ENCODE assay signal across 9 mouse cellular contexts in the genomic region with DNA sequence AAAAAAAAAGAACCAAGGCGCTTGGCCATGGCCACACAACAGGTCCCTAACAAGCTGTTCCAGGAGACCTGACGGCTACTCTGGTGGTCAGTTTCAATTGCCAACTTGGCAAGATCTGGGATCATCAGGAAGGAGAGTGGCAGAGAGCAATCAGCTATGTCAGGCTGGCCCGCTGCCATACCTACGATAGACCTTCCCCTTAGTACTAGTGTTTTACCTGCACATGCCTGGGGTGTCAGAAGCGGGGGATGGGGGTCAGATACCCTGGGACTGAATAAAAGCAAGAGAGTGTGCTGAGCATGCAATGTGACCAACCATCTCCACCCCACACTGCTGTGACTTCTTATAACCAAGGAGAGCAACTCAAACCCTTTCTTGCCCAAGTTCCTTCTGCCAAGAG. TPM values are rescaled to one million over a fixed set of nuclear protein-coding genes. Genes with fewer than 3 reads are reported as not detected.
DNase-seq lines count a peak whose midpoint lies in the region; ATAC-seq and TF ChIP-seq lines count a peak whose summit lies in the region.
"Had no signal": no experiment of that assay in that cellular context is flagged by ENCODE, and none has a peak within 500 bp of the region (broad histone marks: within the 10 kb centered on the region; RNA-seq: fewer than 3 reads in every experiment).

No protein-coding gene starts in this region.

- intact Hi-C loops in left cerebral cortex, postnatal 10 days (cut with DNase I): no loop called here

- no peak overlapping the region for H3K27ac ChIP-seq in lung, embryonic 15.5 days
- no peak overlapping the region for H3K27ac ChIP-seq in forebrain, postnatal 0 days (ENCODE audit: low read depth, low read length)
- H3K27ac ChIP-seq in neural tube, embryonic 13.5 days (replicated peaks): no peak overlapping the region

- no peak for DNase-seq in lung, postnatal 25 days (ENCODE audit: low spot score)
- no peak for DNase-seq in forebrain, postnatal 0 days
- DNase-seq in kidney, postnatal 10 days: peak; percentile 68
- no peak for DNase-seq in left cerebral cortex, postnatal 10 days (ENCODE audit: extremely low spot score in 1 of 2, low spot score in 2 of 2)
- DNase-seq in spleen, postnatal 36 days (ENCODE audit: low spot score in 2 of 2): no peak

- 82% methylated on average over 5 of the region's 5 CpGs for WGBS in lung, embryonic 15.5 days
- 89% methylated on average over 5 of the region's 5 CpGs for WGBS in forebrain, postnatal 0 days
- 97% methylated on average over 5 of the region's 5 CpGs for WGBS in neural tube, embryonic 13.5 days

- H3K4me3 ChIP-seq in lung, embryonic 15.5 days: no peak overlapping the region
- H3K4me3 ChIP-seq in forebrain, postnatal 0 days (ENCODE audit: low read depth, low read length): no peak overlapping the region
- peak overlapping the region; percentile 52; the same call in 1 of the 2 replicates for H3K4me3 ChIP-seq in neural tube, embryonic 13.5 days

- peak overlapping the region; percentile 80; the same call in 1 of the 2 replicates for H3K4me2 ChIP-seq in lung, embryonic 15.5 days
- H3K4me2 ChIP-seq in forebrain, postnatal 0 days (ENCODE audit: low read depth): peak overlapping the region; percentile 67
- peak overlapping the region; percentile 96 for H3K4me2 ChIP-seq in neural tube, embryonic 13.5 days

- H3K27me3 ChIP-seq in lung, embryonic 15.5 days: no peaks in the 10 kb centered on the region
- no peaks in the 10 kb centered on the region for H3K27me3 ChIP-seq in forebrain, postnatal 0 days (ENCODE audit: insufficient read depth, low read length)
- H3K27me3 ChIP-seq in neural tube, embryonic 13.5 days: no peaks in the 10 kb centered on the region

- H3K9me3 ChIP-seq in lung, embryonic 15.5 days: no peaks in the 10 kb centered on the region
- H3K9me3 ChIP-seq in forebrain, postnatal 0 days (ENCODE audit: low read length): no peaks in the 10 kb centered on the region
- no peaks in the 10 kb centered on the region for H3K9me3 ChIP-seq in neural tube, embryonic 13.5 days

- H3K4me1 ChIP-seq in lung, embryonic 15.5 days: peaks cover 24% of the 10 kb centered on the region
- H3K4me1 ChIP-seq in forebrain, postnatal 0 days (ENCODE audit: insufficient read depth): peaks cover 11% of the 10 kb centered on the region; the same call in 1 of the 2 replicates
- peaks cover 36% of the 10 kb centered on the region for H3K4me1 ChIP-seq in neural tube, embryonic 13.5 days (replicated peaks)

- ATAC-seq in lung, embryonic 15.5 days (ENCODE audit: borderline replicate concordance, extremely low read depth, low FRiP score, low TSS enrichment): no peak
- no peak for ATAC-seq in forebrain, postnatal 0 days
- no peak for ATAC-seq in neural tube, embryonic 13.5 days (ENCODE audit: low read depth)

- TF ChIP-seq CTCF in forebrain, postnatal 0 days (IDR thresholded peaks at IDR 0.05; ENCODE audit: low read depth): no peak

- H3K9ac ChIP-seq in lung, embryonic 15.5 days: peak overlapping the region; percentile 42; the same call in 1 of the 2 replicates
- H3K9ac ChIP-seq in forebrain, postnatal 0 days: no peak overlapping the region
- H3K9ac ChIP-seq in neural tube, embryonic 13.5 days: peak overlapping the region; percentile 75

- H3K36me3 ChIP-seq in lung, embryonic 15.5 days: peaks cover 5% of the 10 kb centered on the region
- H3K36me3 ChIP-seq in forebrain, postnatal 0 days (ENCODE audit: insufficient read depth): no peaks in the 10 kb centered on the region
- H3K36me3 ChIP-seq in neural tube, embryonic 13.5 days: peaks cover 12% of the 10 kb centered on the region

RNA-seq across cellular contexts. Expression of a gene that starts 1.5 kb away (rescaled TPM):
- polyA plus RNA-seq in lung, embryonic 15.5 days (2015; fragmentation: Nextera tagmentation; extraction: Ambion mirVana): 11.1 and 11.6 TPM in 2 replicates
- total RNA-seq in forebrain, postnatal 0 days (2014; rRNA removed): 24.1 and 36.5 TPM in 2 replicates
- 28.6 and 31.8 TPM in 2 replicates for polyA plus RNA-seq in forebrain, postnatal 0 days (2015; fragmentation: Nextera tagmentation; extraction: Ambion mirVana)
- 19.9 and 25.1 TPM in 2 replicates for polyA plus RNA-seq in neural tube, embryonic 13.5 days (2015; fragmentation: Nextera tagmentation; extraction: Ambion mirVana)
- 10 to 100 TPM; 29.5 to 31.2 TPM for total RNA-seq in left cerebral cortex, postnatal 10 days (2021)

RNA-seq across cellular contexts. Expression of a gene that starts 1.6 kb away (rescaled TPM):
- polyA plus RNA-seq in lung, embryonic 15.5 days (2015; fragmentation: Nextera tagmentation; extraction: Ambion mirVana): 37.8 and 41.1 TPM in 2 replicates
- total RNA-seq in forebrain, postnatal 0 days (2014; rRNA removed): 43.9 and 46.0 TPM in 2 replicates
- polyA plus RNA-seq in forebrain, postnatal 0 days (2015; fragmentation: Nextera tagmentation; extraction: Ambion mirVana): 35.5 and 40.0 TPM in 2 replicates
- polyA plus RNA-seq in neural tube, embryonic 13.5 days (2015; fragmentation: Nextera tagmentation; extraction: Ambion mirVana): 44.6 and 45.7 TPM in 2 replicates
- total RNA-seq in left cerebral cortex, postnatal 10 days (2021): 10 to 100 TPM; 47.5 to 48.8 TPM

RNA-seq across cellular contexts. Expression of a gene that starts 22.1 kb away (rescaled TPM):
- 0.34 and 0.64 TPM in 2 replicates for polyA plus RNA-seq in lung, embryonic 15.5 days (2015; fragmentation: Nextera tagmentation; extraction: Ambion mirVana)
- total RNA-seq in forebrain, postnatal 0 days (2014; rRNA removed): 1.4 and 2.0 TPM in 2 replicates
- 1.4 and 1.8 TPM in 2 replicates for polyA plus RNA-seq in forebrain, postnatal 0 days (2015; fragmentation: Nextera tagmentation; extraction: Ambion mirVana)
- polyA plus RNA-seq in neural tube, embryonic 13.5 days (2015; fragmentation: Nextera tagmentation; extraction: Ambion mirVana): 0.94 and 1.0 TPM in 2 replicates
- under 1 TPM; 0.36 to 0.47 TPM for total RNA-seq in left cerebral cortex, postnatal 10 days (2021)

RNA-seq across cellular contexts. Expression of a gene that starts 22.4 kb away (rescaled TPM):
- 18.6 and 20.3 TPM in 2 replicates for polyA plus RNA-seq in lung, embryonic 15.5 days (2015; fragmentation: Nextera tagmentation; extraction: Ambion mirVana)
- 10.0 and 14.3 TPM in 2 replicates for total RNA-seq in forebrain, postnatal 0 days (2014; rRNA removed)
- 7.9 and 11.1 TPM in 2 replicates for polyA plus RNA-seq in forebrain, postnatal 0 days (2015; fragmentation: Nextera tagmentation; extraction: Ambion mirVana)
- polyA plus RNA-seq in neural tube, embryonic 13.5 days (2015; fragmentation: Nextera tagmentation; extraction: Ambion mirVana): 22.4 and 22.5 TPM in 2 replicates
- 10 to 100 TPM; 39.2 to 45.2 TPM for total RNA-seq in left cerebral cortex, postnatal 10 days (2021)

RNA-seq across cellular contexts. Expression of a gene that starts 23.1 kb away (rescaled TPM):
- polyA plus RNA-seq in lung, embryonic 15.5 days (2015; fragmentation: Nextera tagmentation; extraction: Ambion mirVana): 0.44 and 0.59 TPM in 2 replicates
- total RNA-seq in forebrain, postnatal 0 days (2014; rRNA removed): 1.9 and 2.1 TPM in 2 replicates
- polyA plus RNA-seq in forebrain, postnatal 0 days (2015; fragmentation: Nextera tagmentation; extraction: Ambion mirVana): 0.68 and 1.2 TPM in 2 replicates
- polyA plus RNA-seq in neural tube, embryonic 13.5 days (2015; fragmentation: Nextera tagmentation; extraction: Ambion mirVana): not detected in 2 replicates
- total RNA-seq in left cerebral cortex, postnatal 10 days (2021): 1 to 10 TPM in 1 of 2 experiments, not detected in 1; 1.1 TPM
- total RNA-seq: left cerebral cortex, postnatal 14 days had no signal
- polyA plus RNA-seq: embryonic facial prominence, embryonic 11.5 days had no signal
